In the genomic region with DNA sequence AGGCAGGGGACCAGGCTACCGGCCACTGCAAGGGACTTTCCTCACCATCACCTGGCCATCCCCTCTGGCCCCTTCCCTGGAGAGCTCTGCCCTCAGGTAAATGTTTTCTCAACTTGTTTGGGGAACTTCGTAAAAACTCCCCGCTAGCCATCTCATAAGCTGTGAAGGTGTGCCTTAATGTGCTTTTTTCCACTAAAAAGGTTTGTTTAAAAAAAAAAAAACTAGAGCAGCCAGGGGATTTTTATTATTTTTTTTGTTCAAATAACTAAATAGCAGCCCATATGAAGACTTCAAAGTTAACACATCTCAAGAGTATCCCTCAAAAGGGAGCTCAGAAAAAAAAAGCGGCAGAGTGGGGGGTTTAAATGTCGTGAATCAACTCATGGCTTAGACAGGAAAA, we compare ENCODE assay signal across 16 mouse cellular contexts.
"Had no signal": no experiment of that assay in that cellular context is flagged by ENCODE, and none has a peak within 500 bp of the region (broad histone marks: within the 10 kb centered on the region; RNA-seq: fewer than 3 reads in every experiment).

No protein-coding gene starts in this region.

- H3K36me3 ChIP-seq: neural tube, embryonic 13.5 days; neural tube, embryonic 15.5 days; stomach, embryonic 15.5 days had no signal

- H3K4me3 ChIP-seq: neural tube, embryonic 13.5 days; neural tube, embryonic 15.5 days; stomach, embryonic 15.5 days had no signal

- H3K9me3 ChIP-seq: neural tube, embryonic 15.5 days; stomach, embryonic 15.5 days had no signal

- H3K4me1 ChIP-seq: neural tube, embryonic 13.5 days; neural tube, embryonic 15.5 days; stomach, embryonic 15.5 days had no signal

- H3K9ac ChIP-seq: neural tube, embryonic 13.5 days; neural tube, embryonic 15.5 days; stomach, embryonic 15.5 days had no signal

- H3K27me3 ChIP-seq: neural tube, embryonic 13.5 days; neural tube, embryonic 15.5 days; stomach, embryonic 15.5 days had no signal

- H3K4me2 ChIP-seq: neural tube, embryonic 13.5 days; neural tube, embryonic 15.5 days; stomach, embryonic 15.5 days had no signal

- H3K27ac ChIP-seq: neural tube, embryonic 13.5 days; neural tube, embryonic 15.5 days; stomach, embryonic 15.5 days; stomach, postnatal 0 days had no signal

- DNase-seq: retina, postnatal 1 day; right cerebral cortex, adult 18-20 months; right cerebral cortex, postnatal 14 days; right cerebral cortex, postnatal 25 days; right cerebral cortex, postnatal 4 days; spleen, adult 18-20 months; thymus, adult 18-20 months; thymus, adult 2 months; thymus, postnatal 14 days; thymus, postnatal 25 days; thymus, postnatal 36 days; thymus, postnatal 4 days had no signal
